Mouse (Mus musculus): ENCODE data around the gene Vamp2. TPM values are rescaled to one million over a fixed set of nuclear protein-coding genes. Genes with fewer than 3 reads are reported as not detected.

Gene Vamp2
- polyA plus RNA-seq, 1 experiment = 43.1 TPM

- H3K4me3 ChIP-seq (ENCODE audit: control insufficient read depth, low read depth, low read length) = peak overlapping the region; percentile 99
- H3K4me1 ChIP-seq (ENCODE audit: control insufficient read depth, insufficient read depth, low read length) = peaks cover 24% of the 10 kb centered on the region
- no peaks in the 10 kb centered on the region for H3K36me3 ChIP-seq (ENCODE audit: control insufficient read depth, insufficient read depth, low read length)
- TF ChIP-seq POLR2A (IDR thresholded peaks at IDR 0.05; ENCODE audit: control insufficient read depth, low read depth, low read length) (0 out of 2 replicates have a peak, but pooled peaks have one; percentile 7), CTCF (IDR thresholded peaks at IDR 0.05; ENCODE audit: control insufficient read depth, insufficient read depth, insufficient replicate concordance, low read depth, low read length) (no peak)
- peak overlapping the region; percentile 96 for H3K27ac ChIP-seq (ENCODE audit: control insufficient read depth, insufficient read depth, low read depth, low read length)
- H3K27me3 ChIP-seq (ENCODE audit: control insufficient read depth, insufficient read depth, low read length) = no peaks in the 10 kb centered on the region
Measured at GRCm38 (mm10) chr11:69060448-69061254, 27.6 kb upstream of the Vamp2 start.

GRCm38 (mm10) chr11:69061255-69061912 is 26.9 kb upstream of the Vamp2 start:
- TF ChIP-seq CTCF (IDR thresholded peaks at IDR 0.05; ENCODE audit: control insufficient read depth, insufficient read depth, insufficient replicate concordance, low read depth, low read length) (no peak), POLR2A (IDR thresholded peaks at IDR 0.05; ENCODE audit: control insufficient read depth, low read depth, low read length) (no peak)
- H3K4me1 ChIP-seq (ENCODE audit: control insufficient read depth, insufficient read depth, low read length) = peaks cover 30% of the 10 kb centered on the region
- no peaks in the 10 kb centered on the region for H3K36me3 ChIP-seq (ENCODE audit: control insufficient read depth, insufficient read depth, low read length)
- H3K4me3 ChIP-seq (ENCODE audit: control insufficient read depth, low read depth, low read length) = peak overlapping the region; percentile 99
- H3K27me3 ChIP-seq (ENCODE audit: control insufficient read depth, insufficient read depth, low read length) = no peaks in the 10 kb centered on the region
- H3K27ac ChIP-seq (ENCODE audit: control insufficient read depth, insufficient read depth, low read depth, low read length) = peak overlapping the region; percentile 18; the same call in 1 of the 2 replicates

- Histone ChIP-seq H3K27me3 (ENCODE audit: control insufficient read depth, insufficient read depth, low read length) (no peaks in the 10 kb centered on the region), H3K4me3 (ENCODE audit: control insufficient read depth, low read depth, low read length) (no peak overlapping the region; the same call in 1 of the 2 replicates), H3K36me3 (ENCODE audit: control insufficient read depth, insufficient read depth, low read length) (no peaks in the 10 kb centered on the region), H3K27ac (ENCODE audit: control insufficient read depth, insufficient read depth, low read depth, low read length) (no peak overlapping the region; the same call in 1 of the 2 replicates), H3K4me1 (ENCODE audit: control insufficient read depth, insufficient read depth, low read length) (peaks cover 33% of the 10 kb centered on the region)
- TF ChIP-seq POLR2A (IDR thresholded peaks at IDR 0.05; ENCODE audit: control insufficient read depth, low read depth, low read length) = no peak
Measured at GRCm38 (mm10) chr11:69062194-69062760, 26.0 kb upstream of the Vamp2 start.

- H3K27me3 ChIP-seq (ENCODE audit: control insufficient read depth, insufficient read depth, low read length) = no peaks in the 10 kb centered on the region
- H3K4me1 ChIP-seq (ENCODE audit: control insufficient read depth, insufficient read depth, low read length) = peaks cover 33% of the 10 kb centered on the region
- peak overlapping the region; percentile 70 for H3K27ac ChIP-seq (ENCODE audit: control insufficient read depth, insufficient read depth, low read depth, low read length)
- H3K4me3 ChIP-seq (ENCODE audit: control insufficient read depth, low read depth, low read length) = peak overlapping the region; percentile 82
- TF ChIP-seq CTCF (IDR thresholded peaks at IDR 0.05; ENCODE audit: control insufficient read depth, insufficient read depth, insufficient replicate concordance, low read depth, low read length) = no peak
- no peak; the same call in 1 of the 2 replicates for TF ChIP-seq POLR2A (IDR thresholded peaks at IDR 0.05; ENCODE audit: control insufficient read depth, low read depth, low read length)
- no peaks in the 10 kb centered on the region for H3K36me3 ChIP-seq (ENCODE audit: control insufficient read depth, insufficient read depth, low read length)
Measured at GRCm38 (mm10) chr11:69062761-69063224, 25.5 kb upstream of the Vamp2 start.

GRCm38 (mm10) chr11:69063413-69064201 is 24.7 kb upstream of the Vamp2 start:
- no peaks in the 10 kb centered on the region for H3K36me3 ChIP-seq (ENCODE audit: control insufficient read depth, insufficient read depth, low read length)
- TF ChIP-seq CTCF (IDR thresholded peaks at IDR 0.05; ENCODE audit: control insufficient read depth, insufficient read depth, insufficient replicate concordance, low read depth, low read length) = no peak
- peak; percentile 50 for TF ChIP-seq POLR2A (IDR thresholded peaks at IDR 0.05; ENCODE audit: control insufficient read depth, low read depth, low read length)
- H3K27me3 ChIP-seq (ENCODE audit: control insufficient read depth, insufficient read depth, low read length) = no peaks in the 10 kb centered on the region
- H3K27ac ChIP-seq (ENCODE audit: control insufficient read depth, insufficient read depth, low read depth, low read length) = peak overlapping the region; percentile 74
- H3K4me1 ChIP-seq (ENCODE audit: control insufficient read depth, insufficient read depth, low read length) = peaks cover 29% of the 10 kb centered on the region
- H3K4me3 ChIP-seq (ENCODE audit: control insufficient read depth, low read depth, low read length) = peak overlapping the region; percentile 84

- H3K4me1 ChIP-seq (ENCODE audit: control insufficient read depth, insufficient read depth, low read length) = peaks cover 27% of the 10 kb centered on the region
- TF ChIP-seq POLR2A (IDR thresholded peaks at IDR 0.05; ENCODE audit: control insufficient read depth, low read depth, low read length) = peak; percentile 53; the same call in 1 of the 2 replicates
- TF ChIP-seq CTCF (IDR thresholded peaks at IDR 0.05; ENCODE audit: control insufficient read depth, insufficient read depth, insufficient replicate concordance, low read depth, low read length) = no peak
- H3K4me3 ChIP-seq (ENCODE audit: control insufficient read depth, low read depth, low read length) = no peak overlapping the region; the same call in 1 of the 2 replicates
- peak overlapping the region; percentile 74 for H3K27ac ChIP-seq (ENCODE audit: control insufficient read depth, insufficient read depth, low read depth, low read length)
- H3K27me3 ChIP-seq (ENCODE audit: control insufficient read depth, insufficient read depth, low read length) = no peaks in the 10 kb centered on the region
- no peaks in the 10 kb centered on the region for H3K36me3 ChIP-seq (ENCODE audit: control insufficient read depth, insufficient read depth, low read length)
Measured at GRCm38 (mm10) chr11:69064259-69065133, 23.8 kb upstream of the Vamp2 start.

All from testis, adult 2 months (tissue).